Mouse (Mus musculus) liver, embryonic 14.5 days (tissue): ENCODE measurements around the gene Cilp.

Experiments
- CTCF ChIP-seq: IDR thresholded peaks from 2 replicates; pipeline ENCODE4 v1.5.1; 2016; ENCODE audit warnings: antibody characterized with exemption, low read depth, control low read depth
- EP300 ChIP-seq: IDR thresholded peaks from 2 replicates; pipeline ENCODE4 v1.6.1; 2016; ENCODE audit warnings: antibody characterized with exemption, low read depth

DNA sequence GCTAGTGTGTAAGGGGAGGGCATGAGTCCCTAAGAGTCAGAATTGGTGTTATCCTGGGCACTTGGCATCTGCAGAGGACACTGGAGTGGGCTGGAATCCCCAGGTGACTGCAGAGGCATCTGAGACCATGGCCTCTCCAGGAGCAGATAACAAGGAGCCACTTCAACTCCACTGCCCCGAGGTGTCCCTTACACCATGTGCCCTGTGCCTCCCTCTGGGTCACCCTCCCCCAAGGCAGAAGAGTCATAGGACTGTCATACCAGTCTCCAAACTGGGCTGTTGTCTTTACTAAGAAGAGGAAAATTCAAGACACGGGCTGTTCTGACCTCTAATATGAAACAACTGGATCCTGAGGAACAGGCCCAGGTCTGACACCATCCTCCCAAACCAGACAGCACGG is 30.2 kb upstream of the Cilp start:
- TF ChIP-seq CTCF, result no peak
- TF ChIP-seq EP300, result no peak
